Mouse (Mus musculus) cerebral cortex, adult 2 months (tissue): ENCODE data around the gene Kcnk5.

Source experiments
- WGBS: fragments of 180-500 bp; shearing (Covaris S2); methylation state at CpG from one replicate; pipeline ENCODE4 v1.1.7; 2018; 5-methylcytosine and 5-hydroxymethylcytosine counted together

Kcnk5 gene

GRCm38 (mm10) chr14:20201066-20201683 lies 19.6 kb upstream of the Kcnk5 start:
- 71% methylated on average over 8 of the region's 8 CpGs for WGBS

GRCm38 (mm10) chr14:20193103-20193715 lies 11.6 kb upstream of the Kcnk5 start:
- WGBS = 76% methylated on average over 4 of the region's 4 CpGs

GRCm38 (mm10) chr14:20191136-20191735 lies 9.6 kb upstream of the Kcnk5 start:
- 92% methylated on average over 5 of the region's 5 CpGs for WGBS

- 81% methylated on average over 2 of the region's 2 CpGs for WGBS
Observed at GRCm38 (mm10) chr14:20189751-20190150, 8.1 kb upstream of the Kcnk5 start.

- WGBS = 81% methylated on average over 9 of the region's 9 CpGs
Observed at GRCm38 (mm10) chr14:20185426-20185825, 3.8 kb upstream of the Kcnk5 start.

GRCm38 (mm10) chr14:20183701-20184100 lies 2.1 kb upstream of the Kcnk5 start:
- WGBS = 70% methylated on average over 5 of the region's 5 CpGs

GRCm38 (mm10) chr14:20182596-20182995 lies 987 bp upstream of the Kcnk5 start:
- 93% methylated on average over 7 of the region's 7 CpGs for WGBS

- WGBS = 1% methylated on average over 24 of the region's 24 CpGs
Observed at GRCm38 (mm10) chr14:20180751-20181162, 852 bp downstream of the Kcnk5 start.

GRCm38 (mm10) chr14:20180304-20180703 lies 1.3 kb downstream of the Kcnk5 start:
- WGBS = 23% methylated on average over 6 of the region's 6 CpGs

GRCm38 (mm10) chr14:20179731-20180280 lies 1.8 kb downstream of the Kcnk5 start:
- WGBS = 77% methylated on average over 5 of the region's 5 CpGs

GRCm38 (mm10) chr14:20179080-20179479 lies 2.5 kb downstream of the Kcnk5 start:
- WGBS = 80% methylated on average over 3 of the region's 3 CpGs

GRCm38 (mm10) chr14:20178593-20178992 lies 3.0 kb downstream of the Kcnk5 start:
- whole genome bisulfite sequencing = 57% methylated on average over 4 of the region's 4 CpGs

- 73% methylated on average over 9 of the region's 9 CpGs for WGBS
Observed at GRCm38 (mm10) chr14:20177494-20178123, 4.0 kb downstream of the Kcnk5 start.

GRCm38 (mm10) chr14:20175705-20176104 lies 5.9 kb downstream of the Kcnk5 start:
- WGBS = 85% methylated on average over 4 of the region's 4 CpGs

GRCm38 (mm10) chr14:20175114-20175513 lies 6.5 kb downstream of the Kcnk5 start:
- 96% methylated on average over 7 of the region's 7 CpGs for WGBS

GRCm38 (mm10) chr14:20174696-20175095 lies 6.9 kb downstream of the Kcnk5 start:
- 89% methylated on average over 6 of the region's 6 CpGs for WGBS

GRCm38 (mm10) chr14:20173873-20174490 lies 7.6 kb downstream of the Kcnk5 start:
- 83% methylated on average over 14 of the region's 14 CpGs for WGBS

- WGBS = 91% methylated on average over 4 of the region's 4 CpGs
Observed at GRCm38 (mm10) chr14:20172924-20173323, 8.7 kb downstream of the Kcnk5 start.

- 87% methylated on average over 5 of the region's 5 CpGs for WGBS
Observed at GRCm38 (mm10) chr14:20172509-20172908, 9.1 kb downstream of the Kcnk5 start.

GRCm38 (mm10) chr14:20171840-20172239 lies 9.8 kb downstream of the Kcnk5 start:
- 71% methylated on average over 3 of the region's 3 CpGs for WGBS

- 94% methylated on average over 4 of the region's 4 CpGs for WGBS
Observed at GRCm38 (mm10) chr14:20169251-20169650, 12.4 kb downstream of the Kcnk5 start.

- 84% methylated on average over 1 of the region's 1 CpGs for WGBS
Observed at GRCm38 (mm10) chr14:20168478-20168877, 13.1 kb downstream of the Kcnk5 start.
